Mouse (Mus musculus) mature B cell (primary cell): Measurements from ENCODE around the gene Myo1b.

Source experiments
- in situ Hi-C: fragments of 300-500 bp; cut with MboI; formaldehyde crosslinking; loops from 2 replicates; pipeline ENCODE4 v1.14.3; 2019

The Myo1b gene

DNA sequence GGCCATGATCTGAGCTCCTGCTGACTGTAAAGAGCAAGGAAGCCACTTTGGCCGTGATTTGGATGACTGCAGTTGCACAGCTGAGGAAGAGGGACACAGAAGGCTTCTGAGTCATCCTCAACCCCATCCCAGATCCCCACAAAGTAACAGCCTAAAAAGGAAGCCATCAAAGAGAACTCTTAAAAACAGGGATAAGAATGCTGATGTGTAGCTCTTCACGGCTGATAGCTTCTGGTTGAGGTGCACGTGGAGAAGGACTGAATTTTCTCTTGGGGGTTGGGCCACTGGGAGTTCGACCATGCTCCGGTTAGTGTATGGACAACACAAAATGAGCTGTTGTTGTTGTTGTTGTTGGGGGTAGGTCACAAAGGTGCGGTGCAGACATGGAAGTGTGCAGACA lies 181.2 kb downstream of the Myo1b start:
- in situ Hi-C loops: no loop called here

- in situ Hi-C loops: no loop called here
Measured at GRCm38 (mm10) chr1:51729407-51729806, 186.5 kb downstream of the Myo1b start.

DNA sequence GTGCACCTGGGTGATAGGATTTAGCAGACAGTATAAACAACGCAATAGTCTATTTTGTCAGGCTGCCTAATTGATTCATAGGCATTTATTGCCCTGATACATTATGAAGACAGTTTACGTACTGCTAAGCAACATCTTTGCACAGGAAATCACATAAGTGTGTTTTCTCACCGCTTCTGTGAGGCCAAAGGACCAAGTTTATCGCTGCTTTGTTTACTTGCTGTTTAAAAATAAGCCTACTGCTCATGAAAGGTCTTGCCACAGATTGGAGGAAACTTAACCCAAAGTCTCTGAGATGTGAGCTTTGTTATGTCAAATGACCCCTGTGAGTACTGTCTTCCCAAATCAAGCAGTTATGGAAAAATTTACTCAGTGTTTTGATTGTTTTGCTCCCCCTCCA lies 187.1 kb downstream of the Myo1b start:
- in situ Hi-C loops: no loop called here

GRCm38 (mm10) chr1:51719897-51720673 lies 195.8 kb downstream of the Myo1b start:
- in situ Hi-C loops: no loop called here

DNA sequence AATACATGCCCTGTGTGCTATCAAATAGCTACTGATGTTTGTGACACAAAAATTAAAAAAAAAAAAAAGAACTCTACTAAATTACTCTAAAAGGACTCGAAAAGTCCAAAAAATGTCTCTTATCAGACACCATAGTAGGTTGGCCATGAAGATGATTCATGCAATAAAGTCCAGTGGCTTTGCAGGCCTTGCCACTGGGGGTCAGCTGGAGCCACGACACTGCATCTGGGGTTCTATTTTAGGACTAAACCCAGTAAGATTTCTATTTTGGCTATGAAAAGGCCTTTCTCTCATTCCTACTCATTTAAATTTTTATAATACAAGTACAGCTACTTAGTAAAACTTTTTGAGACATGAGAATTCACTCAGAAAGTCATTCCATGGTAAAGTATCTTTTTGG lies 205.0 kb downstream of the Myo1b start:
- in situ Hi-C loops: no loop called here

DNA sequence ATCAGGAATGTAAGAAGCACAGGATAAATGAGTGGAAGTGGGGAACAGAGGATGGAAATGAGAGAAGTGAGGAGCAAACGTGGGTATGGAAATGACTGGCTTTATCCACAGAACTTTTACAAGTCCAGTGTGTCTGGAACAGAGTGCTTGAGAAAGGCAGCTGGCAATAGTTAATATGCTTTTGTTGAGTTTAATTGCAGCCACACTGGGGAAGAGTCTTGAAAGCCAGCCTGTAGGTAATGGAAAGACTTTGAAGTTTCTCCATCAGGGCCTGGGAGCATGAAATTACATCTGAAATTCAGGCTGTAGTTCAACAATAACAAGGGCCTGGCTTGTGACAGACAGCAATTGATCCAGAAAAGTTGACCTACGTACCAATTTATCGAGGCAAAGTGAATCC lies 209.8 kb downstream of the Myo1b start:
- in situ Hi-C loops: no loop called here

DNA sequence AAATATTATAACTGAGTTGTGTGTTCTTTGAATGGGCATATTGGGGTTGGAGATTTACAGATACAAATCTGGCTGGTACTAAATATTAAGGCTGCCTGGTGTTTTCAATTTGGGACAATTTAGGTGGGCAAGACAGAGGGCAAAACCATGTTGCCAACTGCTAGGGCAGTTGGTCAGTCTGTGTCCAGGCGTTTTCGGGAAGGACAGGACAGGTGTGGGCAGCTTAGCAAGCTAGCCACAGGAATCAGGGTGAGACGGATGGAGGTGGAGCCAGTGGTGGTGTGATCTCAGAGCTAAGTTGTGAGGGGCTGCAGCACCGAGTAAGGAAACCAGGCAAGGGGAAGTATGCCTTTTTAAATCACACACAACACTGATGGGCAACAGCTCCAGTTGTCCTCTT lies 211.3 kb downstream of the Myo1b start:
- in situ Hi-C loops: no loop called here
